Mouse (Mus musculus) MEL (cell line): ENCODE data around the gene Ankrd33b. TPM values are rescaled to one million over a fixed set of nuclear protein-coding genes. Genes with fewer than 3 reads are reported as not detected.

Source experiments
- DNase-seq: peaks from one replicate; pipeline ENCODE4 v3.0.0; 2011; ENCODE audit warnings: low read depth, low spot score
- H3K27ac ChIP-seq: 2 replicates; pipeline ENCODE4 v1.5.1; 2012; ENCODE audit warnings: low read depth, mild to moderate bottlenecking, control low read depth, low read length, moderate library complexity; ENCODE audit not compliant: control insufficient read depth
- H3K27me3 ChIP-seq, 2 experiments: fragments of 150-350 bp in 1 of 2; sonication (generic) in 1 of 2; 2 replicates each; pipeline ENCODE4 v1.6.1; 2012; ENCODE audit warnings: low read length in 2 of 2, mild to moderate bottlenecking in 2 of 2, improper control_type of control experiment in 1 of 2, moderate library complexity in 1 of 2; ENCODE audit not compliant: insufficient read depth in 2 of 2, control insufficient read depth in 1 of 2
- H3K36me3 ChIP-seq, 2 experiments: 2 replicates each; pipeline ENCODE4 v1.6.1; 2012 to 2014; ENCODE audit warnings: low read length in 2 of 2, improper control_type of control experiment in 1 of 2, inconsistent platforms in 1 of 2, mild to moderate bottlenecking in 1 of 2; ENCODE audit not compliant: insufficient read depth in 2 of 2, control insufficient read depth in 1 of 2
- H3K4me1 ChIP-seq, 2 experiments: fragments of 150-350 bp in 1 of 2; sonication (generic) in 1 of 2; 2 replicates each; pipeline ENCODE4 v1.6.1; 2012; ENCODE audit warnings: low read length in 2 of 2, improper control_type of control experiment in 1 of 2, mild to moderate bottlenecking in 1 of 2; ENCODE audit not compliant: insufficient read depth in 2 of 2, control insufficient read depth in 1 of 2
- H3K4me3 ChIP-seq, 2 experiments: fragments of 150-350 bp in 1 of 2; sonication (generic) in 1 of 2; 2 replicates each; pipeline ENCODE4 v1.5.1; 2012; ENCODE audit warnings: low read depth in 2 of 2, low read length in 2 of 2, mild to moderate bottlenecking in 2 of 2, moderate library complexity in 2 of 2, control low read depth in 1 of 2, improper control_type of control experiment in 1 of 2; ENCODE audit not compliant: control insufficient read depth in 1 of 2, insufficient read depth in 1 of 2
- H3K79me2 ChIP-seq: 2 replicates; pipeline ENCODE4 v1.6.1; 2012; ENCODE audit warnings: mild to moderate bottlenecking, low read length, moderate library complexity; ENCODE audit not compliant: control insufficient read depth, poor library complexity, insufficient read depth
- H3K9ac ChIP-seq: 2 replicates; pipeline ENCODE4 v1.6.1; 2012; ENCODE audit warnings: low read depth, mild to moderate bottlenecking, control low read depth, low read length, moderate library complexity; ENCODE audit not compliant: control insufficient read depth, poor library complexity, severe bottlenecking
- H3K9me3 ChIP-seq: fragments of 150-350 bp; sonication (generic); replicated peaks from 2 replicates; pipeline ENCODE4 v1.6.1; 2012; ENCODE audit warnings: mild to moderate bottlenecking, low read length, improper control_type of control experiment, moderate library complexity; ENCODE audit not compliant: insufficient read depth
- BHLHE40 ChIP-seq: IDR thresholded peaks from 2 replicates; pipeline ENCODE4 v1.6.1; 2012; ENCODE audit warnings: low read depth, mild to moderate bottlenecking, inconsistent platforms, low read length, improper control_type of control experiment, borderline replicate concordance
- CHD2 ChIP-seq: IDR thresholded peaks from 2 replicates; pipeline ENCODE4 v1.6.1; 2011; ENCODE audit warnings: low read length, improper control_type of control experiment
- CTCF ChIP-seq, 3 experiments: IDR thresholded peaks in 2 of 3; conservative IDR thresholded peaks in 1 of 3; 2 replicates each; pipeline ENCODE4 v1.5.1; 2011 to 2012; ENCODE audit warnings: low read length in 3 of 3, low read depth in 2 of 3, mild to moderate bottlenecking in 2 of 3, improper control_type of control experiment in 1 of 3, inconsistent platforms in 1 of 3, mixed read lengths in 1 of 3, moderate library complexity in 1 of 3; ENCODE audit not compliant: control insufficient read depth in 1 of 3, insufficient read depth in 1 of 3, poor library complexity in 1 of 3, severe bottlenecking in 1 of 3
- E2F4 ChIP-seq: IDR thresholded peaks from 2 replicates; pipeline ENCODE4 v1.6.1; 2011; ENCODE audit warnings: low read depth, low read length, improper control_type of control experiment, borderline replicate concordance
- ELF1 ChIP-seq: IDR thresholded peaks from 2 replicates; pipeline ENCODE4 v1.6.1; 2014; ENCODE audit warnings: low read depth, mild to moderate bottlenecking, inconsistent platforms, low read length, improper control_type of control experiment, moderate library complexity
- GABPA ChIP-seq: IDR thresholded peaks from 2 replicates; pipeline ENCODE4 v1.6.1; 2012; ENCODE audit warnings: low read depth, mild to moderate bottlenecking, inconsistent platforms, low read length, improper control_type of control experiment, moderate library complexity
- JUND ChIP-seq: IDR thresholded peaks from 2 replicates; pipeline ENCODE4 v1.6.1; 2011; ENCODE audit warnings: low read depth, mild to moderate bottlenecking, improper control_type of control experiment, low read length
- MAFK ChIP-seq: IDR thresholded peaks from 2 replicates; pipeline ENCODE4 v1.6.1; 2011; ENCODE audit warnings: low read depth, mild to moderate bottlenecking, low read length, improper control_type of control experiment, borderline replicate concordance
- MXI1 ChIP-seq: IDR thresholded peaks from 2 replicates; pipeline ENCODE4 v1.6.1; 2011; ENCODE audit warnings: mild to moderate bottlenecking, low read depth, low read length, improper control_type of control experiment
- POLR2A ChIP-seq, 2 experiments: IDR thresholded peaks; 2 replicates each; pipeline ENCODE4 v1.6.1; 2011 to 2012; ENCODE audit warnings: low read length in 2 of 2, mild to moderate bottlenecking in 2 of 2, control low read depth in 1 of 2, improper control_type of control experiment in 1 of 2, low read depth in 1 of 2, moderate library complexity in 1 of 2; ENCODE audit not compliant: control insufficient read depth in 1 of 2, insufficient read depth in 1 of 2, poor library complexity in 1 of 2
- RAD21 ChIP-seq: IDR thresholded peaks from 2 replicates; pipeline ENCODE4 v1.6.1; 2011; ENCODE audit warnings: mild to moderate bottlenecking, low read depth, low read length, improper control_type of control experiment
- RCOR1 ChIP-seq: IDR thresholded peaks from 2 replicates; pipeline ENCODE4 v1.6.1; 2012; ENCODE audit warnings: low read depth, mild to moderate bottlenecking, inconsistent platforms, low read length, improper control_type of control experiment
- SMC3 ChIP-seq: IDR thresholded peaks from 2 replicates; pipeline ENCODE4 v1.6.1; 2011; ENCODE audit warnings: low read depth, low read length, improper control_type of control experiment
- TBP ChIP-seq: IDR thresholded peaks from 2 replicates; pipeline ENCODE4 v1.8.0; 2011; ENCODE audit warnings: low read depth, low read length, improper control_type of control experiment
- TCF12 ChIP-seq: IDR thresholded peaks from 2 replicates; pipeline ENCODE4 v1.6.1; 2014; ENCODE audit warnings: low read depth, mild to moderate bottlenecking, inconsistent platforms, low read length, improper control_type of control experiment, moderate library complexity
- UBTF ChIP-seq: IDR thresholded peaks from 2 replicates; pipeline ENCODE4 v1.6.1; 2012; ENCODE audit warnings: low read depth, mild to moderate bottlenecking, inconsistent platforms, low read length, improper control_type of control experiment, moderate library complexity, borderline replicate concordance; ENCODE audit not compliant: insufficient read depth
- USF2 ChIP-seq, 2 experiments: IDR thresholded peaks; 2 replicates each; pipeline ENCODE4 v1.6.1; 2011 to 2012; ENCODE audit warnings: improper control_type of control experiment in 2 of 2, low read length in 2 of 2, borderline replicate concordance in 1 of 2, inconsistent platforms in 1 of 2, low read depth in 1 of 2, mild to moderate bottlenecking in 1 of 2; ENCODE audit not compliant: insufficient read depth in 1 of 2
- ZKSCAN1 ChIP-seq: IDR thresholded peaks from 2 replicates; pipeline ENCODE4 v1.6.1; 2012; ENCODE audit warnings: low read depth, mild to moderate bottlenecking, inconsistent platforms, low read length, improper control_type of control experiment, moderate library complexity
- ZNF384 ChIP-seq: IDR thresholded peaks from 2 replicates; pipeline ENCODE4 v1.6.1; 2012; ENCODE audit warnings: low read depth, mild to moderate bottlenecking, inconsistent platforms, low read length, improper control_type of control experiment
- polyA plus RNA-seq, 2 experiments: library from polyadenylated mRNA; stranded (reverse) in 1 of 2; unstranded in 1 of 2; fragments of >175 nt in 1 of 2; fragments of >200 nt in 1 of 2; gene quantifications; 2 replicates each; pipeline versions ENCODE4 v1.2.1 to v1.2.4; 2012; ENCODE audit warnings: low replicate concordance in 2 of 2, low read depth in 1 of 2; ENCODE audit not compliant: insufficient read length in 2 of 2, insufficient read depth in 1 of 2, missing spikeins in 1 of 2
- total RNA-seq: library from RNA; depleted of rRNA; stranded (reverse); fragments of 300-350 nt; gene quantifications from 2 replicates; pipeline ENCODE4 v1.2.3, GENCODE M21; 2012; rRNA removed

Ankrd33b gene
- total and polyA plus RNA-seq, 3 experiments: 11.1 to 16.1 TPM; not detected in 1

- TF ChIP-seq RAD21 (no peak), E2F4 (no peak), BHLHE40 (no peak), UBTF (no peak), MXI1 (no peak), JUND (no peak), ZKSCAN1 (no peak), ELF1 (no peak), USF2 (IDR thresholded peaks at IDR 0.05; ENCODE audit: borderline replicate concordance in 1 of 2, insufficient read depth in 1 of 2, low read depth in 1 of 2, low read length in 2 of 2) (no peak), GABPA (no peak), TCF12 (no peak), TBP (no peak), SMC3 (no peak), ZNF384 (no peak), CTCF (IDR thresholded peaks at IDR 0.05 in 2 of 3, conservative IDR thresholded peaks at IDR 0.05 in 1 of 3; ENCODE audit: control insufficient read depth in 1 of 3, insufficient read depth in 1 of 3, low read depth in 2 of 3, low read length in 3 of 3, poor library complexity in 1 of 3, severe bottlenecking in 1 of 3) (no peak), POLR2A (IDR thresholded peaks at IDR 0.05; ENCODE audit: control insufficient read depth in 1 of 2, insufficient read depth in 1 of 2, low read depth in 1 of 2, low read length in 2 of 2, poor library complexity in 1 of 2) (no peak), RCOR1 (no peak), CHD2 (no peak), MAFK (no peak)
- TF ChIP-seq, all 39 proteins: peak for 0
- H3K9ac ChIP-seq: no peak overlapping the region
- no peak for DNase-seq
- H3K27me3 ChIP-seq: no peaks in the 10 kb centered on the region
- no peak overlapping the region for H3K4me3 ChIP-seq
- no peaks in the 10 kb centered on the region for H3K9me3 ChIP-seq
- H3K36me3 ChIP-seq: no peaks in the 10 kb centered on the region; a peak in 1 of 4 replicates
- no peaks in the 10 kb centered on the region for H3K79me2 ChIP-seq
- no peaks in the 10 kb centered on the region for H3K4me1 ChIP-seq
- H3K27ac ChIP-seq: no peak overlapping the region
Measured at GRCm38 (mm10) chr15:31243260-31243659, 124.3 kb downstream of the Ankrd33b start.

Other genes starting within 250 kb of the Ankrd33b start
- 17.8 and 18.0 TPM in 2 replicates for gene Dap, start 143.4 kb downstream of the Ankrd33b start, total RNA-seq
- 10 to 100 TPM in 1 of 2 experiments, not detected in 1; 72.6 TPM for gene Dap, start 143.4 kb downstream of the Ankrd33b start, polyA plus RNA-seq
- gene Ropn1l, start 86.0 kb upstream of the Ankrd33b start, total RNA-seq: 0.96 and 1.3 TPM in 2 replicates
- gene Ropn1l, start 86.0 kb upstream of the Ankrd33b start, polyA plus RNA-seq: 1 to 10 TPM in 1 of 2 experiments, not detected in 1; 1.7 TPM
- 37.9 and 42.8 TPM in 2 replicates for gene March6, start 163.3 kb upstream of the Ankrd33b start, total RNA-seq
- gene March6, start 163.3 kb upstream of the Ankrd33b start, polyA plus RNA-seq: 100 to 1,000 TPM in 1 of 2 experiments, 10 to 100 TPM in 1; 62.5 to 114 TPM
- gene Cmbl, start 197.7 kb upstream of the Ankrd33b start, total RNA-seq: 0.31 TPM in 1 of 2 replicates, not detected in the other
- gene Cmbl, start 197.7 kb upstream of the Ankrd33b start, polyA plus RNA-seq: under 1 TPM in 1 of 2 experiments, not detected in 1; 0.22 TPM
- gene Cct5, start 234.1 kb upstream of the Ankrd33b start, total RNA-seq: 1,184 and 1,257 TPM in 2 replicates
- 100 to 1,000 TPM; 396 to 798 TPM for gene Cct5, start 234.1 kb upstream of the Ankrd33b start, polyA plus RNA-seq
- gene Fam173b, start 234.1 kb upstream of the Ankrd33b start, total RNA-seq: 26.2 and 29.2 TPM in 2 replicates
- gene Fam173b, start 234.1 kb upstream of the Ankrd33b start, polyA plus RNA-seq: 10 to 100 TPM in 1 of 2 experiments, not detected in 1; 21.0 TPM